Mouse (Mus musculus): Measurements from ENCODE around the gene Sf3a2. TPM values are rescaled to one million over a fixed set of nuclear protein-coding genes. Genes with fewer than 3 reads are reported as not detected.

Sf3a2 gene
- total and polyA plus RNA-seq, 2 experiments = 6.7 to 17.8 TPM

- H3K27me3 ChIP-seq (ENCODE audit: control insufficient read depth, insufficient read depth, low read length) = peaks cover 3% of the 10 kb centered on the region; the same call in 1 of the 2 replicates
Observed at GRCm38 (mm10) chr10:80843931-80844547, 46.0 kb downstream of the Sf3a2 start, which contains the start of gene Lingo3. Gene Lingo3, minus strand, starts transcription at chr10:80844039.

GRCm38 (mm10) chr10:80845055-80845693 is 47.2 kb downstream of the Sf3a2 start:
- Histone ChIP-seq H3K4me3 (ENCODE audit: insufficient read depth, low read depth, low read length) (no peak overlapping the region), H3K27ac (replicated peaks; ENCODE audit: insufficient read depth, low read depth, low read length) (no peak overlapping the region), H3K27me3 (ENCODE audit: control insufficient read depth, insufficient read depth, low read length) (peaks cover 3% of the 10 kb centered on the region; the same call in 1 of the 2 replicates), H3K4me1 (ENCODE audit: control insufficient read depth, insufficient read depth, low read length) (no peaks in the 10 kb centered on the region), H3K36me3 (ENCODE audit: control insufficient read depth, insufficient read depth, low read length) (no peaks in the 10 kb centered on the region), H3K9ac (ENCODE audit: low read depth, low read length) (no peak overlapping the region), H3K79me2 (ENCODE audit: control insufficient read depth, insufficient read depth, low read length) (no peaks in the 10 kb centered on the region)
- no peak for TF ChIP-seq CTCF (IDR thresholded peaks at IDR 0.05; ENCODE audit: low read depth, low read length)
- TF ChIP-seq POLR2A (IDR thresholded peaks at IDR 0.05; ENCODE audit: extremely low read depth, insufficient read depth, low read length) = no peak
- no peak for DNase-seq (ENCODE audit: extremely low read depth, low read depth, low spot score)
- 71% methylated on average over 8 of the region's 8 CpGs for WGBS

More at GRCm38 (mm10) chr10:80843931-80844547, 46.0 kb downstream of the Sf3a2 start, which contains the start of gene Lingo3:
- Histone ChIP-seq H3K79me2 (ENCODE audit: control insufficient read depth, insufficient read depth, low read length) (no peaks in the 10 kb centered on the region), H3K27ac (replicated peaks; ENCODE audit: insufficient read depth, low read depth, low read length) (no peak within 1 kb of the TSS), H3K4me3 (ENCODE audit: insufficient read depth, low read depth, low read length) (no peak within 1 kb of the TSS), H3K4me1 (ENCODE audit: control insufficient read depth, insufficient read depth, low read length) (no peaks in the 10 kb centered on the region), H3K9ac (ENCODE audit: low read depth, low read length) (no peak within 1 kb of the TSS; the same call in 1 of the 2 replicates), H3K36me3 (ENCODE audit: control insufficient read depth, insufficient read depth, low read length) (no peaks in the 10 kb centered on the region)
- WGBS = 9% methylated on average over 43 of the region's 51 CpGs
- DNase-seq (ENCODE audit: extremely low read depth, low read depth, low spot score) = no peak
- TF ChIP-seq CTCF (IDR thresholded peaks at IDR 0.05; ENCODE audit: low read depth, low read length) = no peak
- TF ChIP-seq POLR2A (IDR thresholded peaks at IDR 0.05; ENCODE audit: extremely low read depth, insufficient read depth, low read length) = no peak

GRCm38 (mm10) chr10:80845732-80846131 is 47.7 kb downstream of the Sf3a2 start:
- 83% methylated on average over 12 of the region's 12 CpGs for WGBS

GRCm38 (mm10) chr10:80848571-80848970 is 50.6 kb downstream of the Sf3a2 start:
- no peaks in the 10 kb centered on the region for H3K36me3 ChIP-seq (ENCODE audit: control insufficient read depth, insufficient read depth, low read length)
- no peaks in the 10 kb centered on the region for H3K4me1 ChIP-seq (ENCODE audit: control insufficient read depth, insufficient read depth, low read length)
- WGBS = 15% methylated on average over 10 of the region's 10 CpGs
- no peaks in the 10 kb centered on the region for H3K79me2 ChIP-seq (ENCODE audit: control insufficient read depth, insufficient read depth, low read length)
- H3K27me3 ChIP-seq (ENCODE audit: control insufficient read depth, insufficient read depth, low read length) = peaks cover 3% of the 10 kb centered on the region; the same call in 1 of the 2 replicates
- H3K27ac ChIP-seq (replicated peaks; ENCODE audit: insufficient read depth, low read depth, low read length) = no peak overlapping the region
- TF ChIP-seq POLR2A (IDR thresholded peaks at IDR 0.05; ENCODE audit: extremely low read depth, insufficient read depth, low read length) = no peak
- no peak for TF ChIP-seq CTCF (IDR thresholded peaks at IDR 0.05; ENCODE audit: low read depth, low read length)
- no peak overlapping the region for H3K4me3 ChIP-seq (ENCODE audit: insufficient read depth, low read depth, low read length)
- H3K9ac ChIP-seq (ENCODE audit: low read depth, low read length) = no peak overlapping the region
- peak; percentile 61 for DNase-seq (ENCODE audit: extremely low read depth, low read depth, low spot score)

More at GRCm38 (mm10) chr10:80845732-80846131, 47.7 kb downstream of the Sf3a2 start:
- Histone ChIP-seq H3K9ac (ENCODE audit: low read depth, low read length) (no peak overlapping the region), H3K79me2 (ENCODE audit: control insufficient read depth, insufficient read depth, low read length) (no peaks in the 10 kb centered on the region), H3K27me3 (ENCODE audit: control insufficient read depth, insufficient read depth, low read length) (peaks cover 3% of the 10 kb centered on the region; the same call in 1 of the 2 replicates), H3K36me3 (ENCODE audit: control insufficient read depth, insufficient read depth, low read length) (no peaks in the 10 kb centered on the region), H3K4me1 (ENCODE audit: control insufficient read depth, insufficient read depth, low read length) (no peaks in the 10 kb centered on the region), H3K4me3 (ENCODE audit: insufficient read depth, low read depth, low read length) (no peak overlapping the region), H3K27ac (replicated peaks; ENCODE audit: insufficient read depth, low read depth, low read length) (no peak overlapping the region)
- TF ChIP-seq POLR2A (IDR thresholded peaks at IDR 0.05; ENCODE audit: extremely low read depth, insufficient read depth, low read length) (no peak), CTCF (IDR thresholded peaks at IDR 0.05; ENCODE audit: low read depth, low read length) (no peak)
- no peak for DNase-seq (ENCODE audit: extremely low read depth, low read depth, low spot score)

Other genes starting within 250 kb of the Sf3a2 start
- 4.4 and 5.5 TPM in 2 replicates for gene Rexo1, start 236.6 kb upstream of the Sf3a2 start, total RNA-seq (2014; rRNA removed)
- gene Rexo1, start 236.6 kb upstream of the Sf3a2 start, polyA plus RNA-seq (2012; rRNA removed) = 28.1 and 36.8 TPM in 2 replicates
- gene Klf16, start 220.9 kb upstream of the Sf3a2 start, total RNA-seq (2014; rRNA removed) = 0.74 and 1.3 TPM in 2 replicates
- 4.2 and 5.5 TPM in 2 replicates for gene Klf16, start 220.9 kb upstream of the Sf3a2 start, polyA plus RNA-seq (2012; rRNA removed)
- gene Abhd17a, start 207.9 kb upstream of the Sf3a2 start, total RNA-seq (2014; rRNA removed) = 45.7 and 59.3 TPM in 2 replicates
- 194 and 205 TPM in 2 replicates for gene Abhd17a, start 207.9 kb upstream of the Sf3a2 start, polyA plus RNA-seq (2012; rRNA removed)
- gene Scamp4, start 195.3 kb upstream of the Sf3a2 start, total RNA-seq (2014; rRNA removed) = 7.6 and 11.4 TPM in 2 replicates
- 61.2 and 63.2 TPM in 2 replicates for gene Scamp4, start 195.3 kb upstream of the Sf3a2 start, polyA plus RNA-seq (2012; rRNA removed)
- gene Adat3, start 195.3 kb upstream of the Sf3a2 start, total RNA-seq (2014; rRNA removed) = 0.28 and 1.4 TPM in 2 replicates
- gene Adat3, start 195.3 kb upstream of the Sf3a2 start, polyA plus RNA-seq (2012; rRNA removed) = 3.3 and 5.5 TPM in 2 replicates
- 0.28 and 0.34 TPM in 2 replicates for gene Gm49322, start 192.2 kb upstream of the Sf3a2 start, total RNA-seq (2014; rRNA removed)
- gene Gm49322, start 192.2 kb upstream of the Sf3a2 start, polyA plus RNA-seq (2012; rRNA removed) = 0.54 and 0.70 TPM in 2 replicates
- gene Csnk1g2, start 175.4 kb upstream of the Sf3a2 start, total RNA-seq (2014; rRNA removed) = 54.4 and 56.1 TPM in 2 replicates
- 110 and 123 TPM in 2 replicates for gene Csnk1g2, start 175.4 kb upstream of the Sf3a2 start, polyA plus RNA-seq (2012; rRNA removed)
- 16.2 and 19.7 TPM in 2 replicates for gene Btbd2, start 141.1 kb upstream of the Sf3a2 start, total RNA-seq (2014; rRNA removed)
- 36.1 and 36.8 TPM in 2 replicates for gene Btbd2, start 141.1 kb upstream of the Sf3a2 start, polyA plus RNA-seq (2012; rRNA removed)
- gene Mknk2, start 120.1 kb upstream of the Sf3a2 start, total RNA-seq (2014; rRNA removed) = 88.6 and 119 TPM in 2 replicates
- gene Mknk2, start 120.1 kb upstream of the Sf3a2 start, polyA plus RNA-seq (2012; rRNA removed) = 87.0 and 116 TPM in 2 replicates
- 3.5 and 5.2 TPM in 2 replicates for gene Mob3a, start 96.2 kb upstream of the Sf3a2 start, total RNA-seq (2014; rRNA removed)
- 6.1 TPM in 2 replicates for gene Mob3a, start 96.2 kb upstream of the Sf3a2 start, polyA plus RNA-seq (2012; rRNA removed)
- gene Izumo4, start 96.0 kb upstream of the Sf3a2 start, total RNA-seq (2014; rRNA removed) = 17.2 and 18.3 TPM in 2 replicates
- 42.5 and 49.7 TPM in 2 replicates for gene Izumo4, start 96.0 kb upstream of the Sf3a2 start, polyA plus RNA-seq (2012; rRNA removed)
- 22.3 and 35.2 TPM in 2 replicates for gene Ap3d1, start 55.9 kb upstream of the Sf3a2 start, total RNA-seq (2014; rRNA removed)
- gene Ap3d1, start 55.9 kb upstream of the Sf3a2 start, polyA plus RNA-seq (2012; rRNA removed) = 38.1 and 49.2 TPM in 2 replicates
- gene Dot1l, start 43.0 kb upstream of the Sf3a2 start, total RNA-seq (2014; rRNA removed) = 2.4 and 3.6 TPM in 2 replicates
- gene Dot1l, start 43.0 kb upstream of the Sf3a2 start, polyA plus RNA-seq (2012; rRNA removed) = 13.0 and 14.8 TPM in 2 replicates
- gene Plekhj1, start 428 bp downstream of the Sf3a2 start, total RNA-seq (2014; rRNA removed) = 16.0 and 17.4 TPM in 2 replicates
- 29.4 and 42.2 TPM in 2 replicates for gene Plekhj1, start 428 bp downstream of the Sf3a2 start, polyA plus RNA-seq (2012; rRNA removed)
- gene Amh, start 7.0 kb downstream of the Sf3a2 start, total RNA-seq (2014; rRNA removed) = 0.13 and 0.18 TPM in 2 replicates
- 0.09 and 0.21 TPM in 2 replicates for gene Amh, start 7.0 kb downstream of the Sf3a2 start, polyA plus RNA-seq (2012; rRNA removed)
- not detected in 2 replicates for gene Jsrp1, start 15.3 kb downstream of the Sf3a2 start, total RNA-seq (2014; rRNA removed)
- gene Jsrp1, start 15.3 kb downstream of the Sf3a2 start, polyA plus RNA-seq (2012; rRNA removed) = not detected in 2 replicates
- gene Oaz1, start 28.5 kb downstream of the Sf3a2 start, total RNA-seq (2014; rRNA removed) = 527 and 614 TPM in 2 replicates
- 1,187 and 1,294 TPM in 2 replicates for gene Oaz1, start 28.5 kb downstream of the Sf3a2 start, polyA plus RNA-seq (2012; rRNA removed)
- gene Lingo3, start 45.8 kb downstream of the Sf3a2 start, total RNA-seq (2014; rRNA removed) = not detected in 2 replicates
- 0.05 TPM in 1 of 2 replicates, not detected in the other for gene Lingo3, start 45.8 kb downstream of the Sf3a2 start, polyA plus RNA-seq (2012; rRNA removed)
- gene Lsm7, start 57.0 kb downstream of the Sf3a2 start, total RNA-seq (2014; rRNA removed) = 61.3 and 61.6 TPM in 2 replicates
- 62.1 and 75.1 TPM in 2 replicates for gene Lsm7, start 57.0 kb downstream of the Sf3a2 start, polyA plus RNA-seq (2012; rRNA removed)
- 6.5 and 10.4 TPM in 2 replicates for gene Sppl2b, start 57.1 kb downstream of the Sf3a2 start, total RNA-seq (2014; rRNA removed)
- gene Sppl2b, start 57.1 kb downstream of the Sf3a2 start, polyA plus RNA-seq (2012; rRNA removed) = 40.1 and 40.5 TPM in 2 replicates
- under 0.01 and 0.09 TPM in 2 replicates for gene Tmprss9, start 73.7 kb downstream of the Sf3a2 start, total RNA-seq (2014; rRNA removed)
- gene Tmprss9, start 73.7 kb downstream of the Sf3a2 start, polyA plus RNA-seq (2012; rRNA removed) = 0.04 and 0.05 TPM in 2 replicates
- gene Timm13, start 102.8 kb downstream of the Sf3a2 start, total RNA-seq (2014; rRNA removed) = 79.9 and 87.7 TPM in 2 replicates
- gene Timm13, start 102.8 kb downstream of the Sf3a2 start, polyA plus RNA-seq (2012; rRNA removed) = 369 and 388 TPM in 2 replicates
- 3.2 and 3.3 TPM in 2 replicates for gene Lmnb2, start 120.0 kb downstream of the Sf3a2 start, total RNA-seq (2014; rRNA removed)
- 5.5 and 6.6 TPM in 2 replicates for gene Lmnb2, start 120.0 kb downstream of the Sf3a2 start, polyA plus RNA-seq (2012; rRNA removed)
- 2.1 and 8.3 TPM in 2 replicates for gene Gadd45b, start 131.9 kb downstream of the Sf3a2 start, total RNA-seq (2014; rRNA removed)
- gene Gadd45b, start 131.9 kb downstream of the Sf3a2 start, polyA plus RNA-seq (2012; rRNA removed) = 1.4 and 1.8 TPM in 2 replicates
- gene Gng7, start 216.7 kb downstream of the Sf3a2 start, total RNA-seq (2014; rRNA removed) = 0.09 and 0.13 TPM in 2 replicates
- 0.65 TPM in 2 replicates for gene Gng7, start 216.7 kb downstream of the Sf3a2 start, polyA plus RNA-seq (2012; rRNA removed)
- 0.07 TPM in 1 of 2 replicates, not detected in the other for gene Diras1, start 227.5 kb downstream of the Sf3a2 start, total RNA-seq (2014; rRNA removed)
- not detected in 2 replicates for gene Diras1, start 227.5 kb downstream of the Sf3a2 start, polyA plus RNA-seq (2012; rRNA removed)
- gene Slc39a3, start 239.2 kb downstream of the Sf3a2 start, total RNA-seq (2014; rRNA removed) = 6.1 and 6.9 TPM in 2 replicates
- gene Slc39a3, start 239.2 kb downstream of the Sf3a2 start, polyA plus RNA-seq (2012; rRNA removed) = 13.2 and 14.1 TPM in 2 replicates